Mouse (Mus musculus) neural tube, embryonic 10.5 days (tissue): ENCODE results near the gene Vmn1r233.

Source experiments
- DNase-seq: peaks from one replicate; pipeline ENCODE4 v3.0.0-alpha.2; 2017; ENCODE audit warnings: low spot score; ENCODE audit errors: extremely low spot score

The Vmn1r233 gene

DNA sequence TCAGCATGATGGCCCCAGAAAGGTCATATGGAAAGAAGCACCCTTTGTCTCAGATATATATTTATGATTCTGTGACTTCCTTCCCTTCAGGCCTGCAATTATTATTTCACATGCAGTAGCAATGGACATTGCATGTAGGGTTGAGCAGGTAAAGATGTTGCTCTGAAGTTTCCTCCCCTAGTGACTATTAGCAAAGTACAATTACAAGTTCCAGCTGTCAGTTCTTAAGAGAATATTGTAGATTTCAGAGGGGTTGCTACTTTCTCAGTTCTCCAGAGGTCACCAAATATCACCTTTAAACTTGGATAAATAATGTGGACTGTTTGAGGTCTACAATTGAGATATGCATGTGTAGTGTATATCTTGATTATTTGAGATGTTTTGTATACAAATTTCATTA lies at the start of gene Vmn1r233:
TSS of gene Vmn1r233 (minus strand) at position 101 of the 400 bp plus-strand sequence.
- DNase-seq: no peak

DNA sequence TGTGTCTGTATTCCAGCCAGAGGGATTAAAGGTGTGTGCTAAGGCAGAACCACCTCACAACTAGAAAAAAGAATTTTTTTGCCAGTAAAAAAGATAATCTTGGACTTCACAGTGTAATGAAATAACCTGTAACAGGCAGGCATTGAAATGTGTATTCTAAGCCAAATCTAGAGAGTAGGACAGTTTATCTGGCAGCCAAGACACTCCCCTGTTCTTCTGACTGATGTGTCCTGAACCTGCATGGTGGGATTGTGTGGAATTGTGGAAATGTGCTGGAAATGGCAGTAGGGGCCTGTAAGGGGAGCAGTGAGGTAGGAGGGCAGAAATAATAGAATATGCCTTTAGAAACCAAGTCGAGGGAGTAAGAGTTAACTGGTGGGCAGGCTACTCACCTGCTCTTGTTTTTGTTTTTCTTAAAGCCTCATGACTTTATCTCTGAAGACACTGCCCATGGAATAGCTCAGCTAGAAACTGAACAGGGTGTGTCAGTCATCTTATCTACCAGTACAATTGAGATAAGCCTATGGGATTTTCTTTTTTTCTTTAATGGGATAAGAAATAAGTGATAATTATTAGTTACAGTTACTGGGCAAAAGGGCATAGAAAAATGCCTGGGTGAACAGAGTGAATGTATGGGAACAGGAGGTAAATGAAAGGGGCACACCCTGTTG lies 22.3 kb upstream of the Vmn1r233 start:
- DNase-seq: no peak

DNA sequence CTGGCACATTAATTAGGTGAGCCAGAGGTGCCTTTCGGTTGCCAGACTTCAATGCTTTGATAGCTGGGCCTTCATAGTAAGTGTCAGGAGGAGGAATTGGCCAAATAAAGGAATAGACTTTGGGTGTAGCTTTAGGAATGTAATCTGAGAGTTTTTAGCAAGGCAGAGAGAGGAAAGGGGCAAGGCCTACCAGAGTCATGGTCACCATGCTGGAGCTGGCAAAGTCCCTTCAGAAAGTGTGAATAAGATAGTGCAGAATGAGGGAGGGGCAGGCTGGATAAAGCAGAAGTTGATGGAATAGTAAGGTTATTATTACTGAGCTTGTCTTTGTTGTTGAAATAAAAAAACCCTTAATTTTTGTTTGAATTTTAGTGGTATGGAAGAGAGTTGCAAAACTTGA lies 13.5 kb upstream of the Vmn1r233 start:
- DNase-seq: no peak

DNA sequence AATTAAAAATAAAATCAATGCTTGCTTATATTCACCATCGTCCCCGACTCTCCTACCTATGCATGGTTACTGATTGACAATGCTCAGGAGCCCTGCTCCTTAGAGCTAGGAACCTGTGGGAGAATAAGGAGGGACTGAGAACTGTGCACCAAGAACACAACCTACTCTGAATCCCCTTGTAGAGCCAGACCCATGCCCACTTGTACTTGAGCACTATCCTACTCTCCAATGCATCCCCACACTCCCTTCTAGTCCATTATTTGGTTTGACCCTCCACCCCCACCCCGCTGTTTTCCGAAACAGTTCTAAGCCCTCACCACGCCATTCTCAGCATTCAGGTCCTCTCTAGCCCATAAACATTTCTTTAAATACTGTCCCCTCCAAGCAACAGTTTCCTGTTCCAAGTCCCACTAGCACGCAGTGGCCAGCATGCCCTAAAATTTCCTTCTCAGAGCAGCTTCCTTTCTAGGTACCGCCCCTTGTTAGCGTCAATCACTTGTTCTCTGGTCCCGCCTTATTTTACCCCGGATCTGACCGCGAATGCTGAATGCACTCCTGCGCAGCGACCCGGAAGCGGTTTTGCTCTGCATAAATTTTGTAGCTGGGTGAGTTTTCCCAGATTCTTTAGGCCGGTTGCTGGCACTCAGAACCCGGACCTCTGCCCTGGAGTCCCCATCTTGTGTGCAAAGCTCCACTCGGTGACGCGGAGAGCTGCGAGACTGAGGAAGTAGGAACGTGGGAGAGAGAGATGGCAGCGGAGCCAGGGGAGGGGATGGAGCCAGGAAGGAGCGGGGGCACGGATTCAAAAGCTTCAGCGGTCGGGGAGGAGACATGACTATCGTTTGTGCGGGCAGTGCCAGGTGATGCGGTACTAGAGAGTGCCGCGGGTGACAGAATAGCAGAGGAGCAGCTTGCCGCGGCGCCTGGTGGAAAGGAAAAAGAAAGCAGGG lies 12.4 kb upstream of the Vmn1r233 start, which contains the start of gene Zfp160:
TSS of gene Zfp160 (plus strand) at position 522 of the 950 bp plus-strand sequence.
- DNase-seq: peak; percentile 83

DNA sequence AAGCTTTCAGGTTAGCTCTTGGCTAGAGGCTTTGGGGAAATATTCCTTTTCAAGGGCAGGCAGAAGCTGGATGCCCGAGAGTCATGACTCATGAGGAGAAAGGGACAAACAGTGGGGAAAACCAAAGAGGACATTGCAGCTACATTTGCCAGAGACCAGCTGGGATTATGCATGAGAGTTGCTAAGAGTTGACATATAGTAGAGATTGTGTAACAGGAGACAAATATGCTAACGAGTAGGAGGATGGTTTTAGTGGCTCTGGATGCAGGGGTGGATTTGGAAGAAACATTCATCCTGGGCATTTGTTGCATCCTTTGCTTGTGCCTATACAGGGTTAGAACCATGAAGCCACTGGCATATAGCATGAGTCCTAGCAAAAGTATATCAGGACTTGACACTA lies 2.5 kb downstream of the Vmn1r233 start:
- no peak for DNase-seq

DNA sequence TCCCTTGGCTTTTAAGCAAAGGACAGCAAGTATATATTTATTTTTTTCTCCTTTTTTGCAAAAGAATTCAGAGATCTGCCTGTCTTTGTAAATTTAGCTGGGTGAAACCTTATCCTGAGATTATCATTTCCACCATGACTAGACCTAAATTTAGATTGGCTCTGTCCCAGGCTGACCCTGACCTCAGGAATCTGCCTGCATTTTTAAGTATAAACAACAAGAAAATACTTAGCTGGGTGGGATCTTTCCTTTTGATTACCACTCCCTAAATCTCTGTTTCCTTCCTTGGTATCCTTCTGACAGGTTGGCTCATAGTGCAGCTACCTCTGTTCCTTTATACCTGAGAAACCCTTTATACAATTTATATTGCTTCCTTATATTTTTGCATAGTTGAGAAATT lies 29.6 kb downstream of the Vmn1r233 start:
- DNase-seq: no peak

DNA sequence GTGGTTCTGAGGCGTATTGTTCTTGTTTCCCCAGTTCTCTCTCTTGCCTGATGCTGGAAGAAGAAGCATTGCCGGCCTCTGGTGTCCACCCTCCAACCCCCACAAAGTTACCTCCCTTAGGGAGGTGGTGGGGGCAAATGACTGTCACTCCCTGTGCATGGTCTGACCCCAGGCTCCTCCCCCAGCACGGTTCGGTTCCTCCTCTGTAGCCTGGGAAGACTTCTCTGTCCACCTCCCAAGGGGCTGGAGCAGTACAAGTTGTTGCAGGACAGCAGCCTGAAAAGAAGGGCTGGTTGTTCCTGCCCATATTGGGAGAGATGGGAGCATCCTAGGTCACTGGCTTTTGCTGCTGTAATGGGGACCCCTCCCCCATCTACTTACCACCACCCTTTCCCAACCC lies 30.8 kb downstream of the Vmn1r233 start:
- peak; percentile 9 for DNase-seq

DNA sequence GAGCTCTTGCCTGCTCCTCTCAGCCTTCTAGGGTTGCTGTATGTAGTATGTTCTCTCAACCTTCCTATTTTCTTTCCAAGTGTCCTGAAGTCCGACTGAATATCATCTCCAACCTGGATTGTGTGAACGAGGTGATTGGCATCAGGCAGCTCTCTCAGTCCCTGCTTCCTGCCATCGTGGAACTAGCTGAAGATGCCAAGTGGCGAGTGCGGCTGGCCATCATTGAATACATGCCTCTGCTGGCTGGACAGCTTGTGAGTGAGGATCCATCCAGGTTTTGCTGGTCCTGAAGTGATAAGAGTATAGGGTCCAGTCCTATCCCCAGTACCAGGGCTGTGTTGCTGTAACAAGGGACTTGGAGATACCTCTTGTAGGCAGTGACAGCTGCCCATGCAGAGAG lies 35.9 kb downstream of the Vmn1r233 start:
- DNase-seq: no peak

DNA sequence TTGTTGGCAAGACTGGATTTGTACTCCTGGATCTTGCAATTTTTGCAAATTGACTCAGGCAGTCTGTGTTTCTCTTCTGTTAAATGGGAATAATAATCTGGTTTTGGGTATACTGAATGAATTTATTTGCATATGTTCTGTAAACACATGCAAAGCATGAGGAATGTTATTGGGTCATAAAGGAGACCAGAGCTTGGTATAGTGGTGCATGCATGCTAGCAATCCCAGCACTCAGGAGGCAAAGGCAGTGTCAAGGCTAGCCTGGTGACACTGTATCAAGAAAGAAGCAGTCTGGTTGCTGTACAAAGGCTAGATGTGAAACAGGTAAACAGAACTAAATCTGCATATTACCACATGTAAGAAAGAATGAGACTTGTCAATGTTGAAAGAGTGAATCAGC lies 49.6 kb downstream of the Vmn1r233 start:
- DNase-seq: no peak

DNA sequence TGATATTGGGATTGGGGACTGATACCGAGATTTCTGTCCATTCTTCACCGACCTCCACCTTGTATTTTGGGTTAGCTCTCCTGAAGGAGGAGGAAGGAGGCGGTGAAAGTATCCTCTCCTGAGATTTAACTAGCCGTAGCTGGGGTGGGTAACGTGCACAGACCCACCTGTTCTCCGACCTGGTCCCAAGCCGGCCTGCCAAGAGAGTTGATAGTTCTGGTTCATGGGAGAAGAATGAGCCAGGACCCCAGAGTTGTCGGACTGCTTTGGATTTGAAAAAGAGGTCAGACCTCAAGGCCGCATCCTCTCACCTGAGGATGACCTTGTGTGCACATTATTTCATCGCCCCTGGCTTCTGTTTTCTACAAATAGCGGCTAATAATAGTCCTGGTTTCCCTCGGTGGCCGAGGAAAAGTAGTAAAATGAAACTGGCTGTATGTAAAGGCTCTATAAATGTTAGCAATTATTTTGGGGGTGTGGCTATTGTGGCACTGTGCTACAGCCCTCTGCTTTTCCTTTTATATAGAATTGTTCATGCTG lies 50.2 kb downstream of the Vmn1r233 start:
- no peak for DNase-seq

DNA sequence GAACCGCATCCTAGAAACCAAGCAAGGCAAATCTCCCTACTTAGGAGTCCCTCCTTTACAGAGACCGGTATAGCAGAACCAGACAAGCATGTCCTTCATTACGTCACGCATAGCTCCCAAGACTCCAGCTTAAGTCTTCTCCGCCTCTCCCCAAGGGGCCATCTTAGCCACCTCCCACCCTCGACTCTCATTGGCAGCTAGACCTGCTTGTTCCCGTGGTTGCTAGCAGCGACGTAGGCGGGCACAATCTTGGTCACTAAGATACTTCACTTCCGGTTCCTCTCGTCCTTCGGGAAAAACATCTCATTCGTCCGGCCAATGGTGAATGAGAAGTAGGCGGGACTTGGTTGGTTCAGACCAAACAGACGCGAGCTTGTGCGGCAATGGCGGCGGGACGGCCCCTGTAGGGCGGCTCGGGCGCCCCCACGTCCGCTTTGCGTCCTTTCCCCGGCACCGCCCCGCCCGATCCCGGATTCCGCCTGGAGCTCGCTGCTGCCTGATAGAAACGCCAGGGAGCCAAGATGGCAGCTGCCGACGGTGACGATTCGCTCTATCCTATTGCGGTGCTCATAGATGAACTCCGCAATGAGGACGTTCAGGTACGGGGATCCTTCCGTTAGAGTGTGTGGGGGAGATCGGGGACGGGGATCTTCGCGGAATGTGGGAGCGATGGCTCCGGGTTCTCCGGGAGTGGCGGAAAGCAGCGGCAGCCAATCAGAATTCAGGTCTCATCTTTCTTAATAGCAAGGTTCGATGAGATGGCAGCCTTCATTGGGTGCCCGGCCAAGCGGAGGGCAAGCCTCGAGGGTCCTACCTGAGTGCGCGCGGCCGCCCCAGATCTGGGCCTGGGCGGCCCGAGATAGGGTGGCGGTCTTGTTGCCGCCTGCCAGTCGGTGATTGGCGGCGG lies 51.0 kb downstream of the Vmn1r233 start, which contains the start of gene Ppp2r1a:
TSS of gene Ppp2r1a (plus strand) at position 327 of the 907 bp plus-strand sequence.
- DNase-seq: peak; percentile 95

DNA sequence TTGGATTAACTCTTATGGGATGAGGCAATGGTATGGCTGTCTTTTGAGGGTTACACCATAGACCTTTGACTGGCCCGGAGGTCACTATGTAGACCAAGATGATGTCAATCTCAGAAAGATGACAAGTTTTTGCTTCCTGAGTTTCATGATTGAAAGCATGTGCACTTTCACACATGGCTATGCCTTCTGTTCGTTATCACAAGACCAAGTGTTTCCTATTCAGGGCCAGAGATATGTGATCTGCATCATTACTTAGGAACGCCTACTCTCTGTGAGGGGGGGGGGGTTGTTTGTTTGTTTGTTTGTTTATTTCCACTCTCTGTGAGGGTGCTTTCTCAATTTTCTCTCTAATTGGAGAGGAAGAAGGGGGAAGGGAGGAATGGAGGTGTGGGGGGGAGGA lies 52.0 kb downstream of the Vmn1r233 start:
- DNase-seq: no peak
